Mouse (Mus musculus) megakaryocyte, embryonic 14.5 days (primary cell): ENCODE data around the gene Baiap2l1.

Source experiments
- FLI1 ChIP-seq: IDR thresholded peaks from 2 replicates; pipeline ENCODE4 v1.6.1; 2012; ENCODE audit warnings: low read length, inconsistent platforms, mixed read lengths
- GATA1 ChIP-seq: IDR thresholded peaks from 3 replicates; pipeline ENCODE4 v1.6.1; 2012; ENCODE audit warnings: mixed read lengths, low read length, inconsistent platforms, borderline replicate concordance

GRCm38 (mm10) chr5:144344592-144344991 is 13.3 kb downstream of the Baiap2l1 start:
- TF ChIP-seq FLI1 (no peak), GATA1 (no peak)
